Comparison of ENCODE assay signal across 17 mouse cellular contexts in the genomic region with DNA sequence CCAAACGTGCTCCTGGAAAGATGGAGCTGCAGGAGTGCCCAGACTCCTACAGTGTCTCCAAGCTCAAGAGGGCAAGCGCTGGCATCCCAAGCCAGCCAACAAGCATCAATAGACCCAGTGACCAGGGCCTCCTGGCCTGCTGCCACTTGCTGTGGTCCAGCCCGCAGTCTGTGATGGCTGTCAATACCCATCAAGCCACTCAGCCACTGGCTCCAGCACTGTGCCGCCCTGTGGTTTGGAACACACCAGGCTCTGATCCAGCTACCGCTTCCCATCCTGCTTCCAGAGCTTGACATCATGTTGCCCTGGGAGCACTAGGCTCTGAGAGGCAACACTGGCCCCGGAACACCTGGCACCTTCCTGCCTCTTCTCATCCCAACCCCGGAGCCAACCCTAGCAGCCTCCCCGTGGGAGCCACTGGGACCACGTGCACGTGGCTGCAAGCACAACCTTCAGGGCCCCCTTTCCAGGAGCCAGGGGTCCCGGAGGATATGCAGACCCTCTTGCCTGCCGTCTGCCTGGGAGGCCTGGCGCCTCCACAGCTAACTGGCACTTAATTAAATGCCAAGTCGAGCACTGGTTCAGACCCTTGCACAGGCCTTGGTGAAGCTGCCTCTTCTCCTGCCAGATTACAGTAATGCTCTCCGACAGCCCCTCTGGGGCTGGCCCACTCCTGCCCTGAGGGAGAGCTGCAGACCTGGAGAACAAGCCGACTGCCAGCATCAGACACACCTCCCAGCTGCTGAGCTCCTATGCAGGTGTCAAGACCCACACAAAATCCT. TPM values are rescaled to one million over a fixed set of nuclear protein-coding genes. Genes with fewer than 3 reads are reported as not detected.
DNase-seq lines count a peak whose midpoint lies in the region; ATAC-seq and TF ChIP-seq lines count a peak whose summit lies in the region.
"Had no signal": no experiment of that assay in that cellular context is flagged by ENCODE, and none has a peak within 500 bp of the region (broad histone marks: within the 10 kb centered on the region; RNA-seq: fewer than 3 reads in every experiment).

No protein-coding gene starts in this region.

- intact Hi-C loops in heart, adult 2 months (cut with DNase I), result loop anchor here (2.0 kb wide), 1 partner anchor 13 kb away; no protein-coding TSS in a partner anchor

- H3K9ac ChIP-seq in heart, adult 2 months (ENCODE audit: low read depth, low read length), result no peak overlapping the region
- H3K9ac ChIP-seq in neural tube, embryonic 13.5 days, result 0 out of 2 replicates have a peak overlapping the region, but pooled peaks have one; percentile 17
- no peak overlapping the region for H3K9ac ChIP-seq in neural tube, embryonic 15.5 days (replicated peaks)
- no peak overlapping the region for H3K9ac ChIP-seq in embryonic facial prominence, embryonic 14.5 days (ENCODE audit: low read depth, low read length)
- H3K9ac ChIP-seq in midbrain, embryonic 16.5 days (ENCODE audit: low read depth, low read length), result no peak overlapping the region
- H3K9ac ChIP-seq: embryonic facial prominence, embryonic 12.5 days had no signal

- peaks cover 16% of the 10 kb centered on the region for H3K4me1 ChIP-seq in heart, adult 2 months (ENCODE audit: control insufficient read depth, insufficient read depth, low read length)
- H3K4me1 ChIP-seq in neural tube, embryonic 13.5 days (replicated peaks), result peaks cover 47% of the 10 kb centered on the region
- H3K4me1 ChIP-seq in neural tube, embryonic 15.5 days, result peaks cover 26% of the 10 kb centered on the region
- H3K4me1 ChIP-seq in embryonic facial prominence, embryonic 14.5 days (ENCODE audit: control insufficient read depth, insufficient read depth, low read length), result peaks cover 19% of the 10 kb centered on the region
- H3K4me1 ChIP-seq in midbrain, embryonic 16.5 days (ENCODE audit: control insufficient read depth, insufficient read depth, low read length), result no peaks in the 10 kb centered on the region

- peaks cover 7% of the 10 kb centered on the region for H3K36me3 ChIP-seq in heart, adult 2 months (ENCODE audit: control insufficient read depth, insufficient read depth, low read length)
- no peaks in the 10 kb centered on the region for H3K36me3 ChIP-seq in neural tube, embryonic 13.5 days
- H3K36me3 ChIP-seq in neural tube, embryonic 15.5 days, result no peaks in the 10 kb centered on the region
- H3K36me3 ChIP-seq in embryonic facial prominence, embryonic 14.5 days (ENCODE audit: control insufficient read depth, insufficient read depth, low read length), result no peaks in the 10 kb centered on the region; the same call in 1 of the 2 replicates
- H3K36me3 ChIP-seq in midbrain, embryonic 16.5 days (ENCODE audit: control insufficient read depth, insufficient read depth, low read length), result no peaks in the 10 kb centered on the region
- H3K36me3 ChIP-seq: embryonic facial prominence, embryonic 12.5 days had no signal

- no peak overlapping the region for H3K4me3 ChIP-seq in heart, adult 2 months
- no peak overlapping the region for H3K4me3 ChIP-seq in neural tube, embryonic 13.5 days
- no peak overlapping the region for H3K4me3 ChIP-seq in neural tube, embryonic 15.5 days (replicated peaks)
- H3K4me3 ChIP-seq in embryonic facial prominence, embryonic 14.5 days (ENCODE audit: low read depth, low read length), result no peak overlapping the region
- no peak overlapping the region for H3K4me3 ChIP-seq in midbrain, embryonic 16.5 days (ENCODE audit: low read depth, low read length)
- H3K4me3 ChIP-seq: embryonic facial prominence, embryonic 12.5 days; heart, embryonic 10.5 days; myocyte had no signal

- H3K79me2 ChIP-seq in heart, adult 2 months (replicated peaks; ENCODE audit: control insufficient read depth, insufficient read depth, low read length), result no peaks in the 10 kb centered on the region; the same call in 1 of the 2 replicates

- DNase-seq in heart, adult 2 months, result no peak
- DNase-seq in heart, postnatal 4 days, result no peak
- DNase-seq in embryonic facial prominence, embryonic 14.5 days (ENCODE audit: low spot score), result no peak
- DNase-seq in left cerebral cortex, adult 18-20 months (ENCODE audit: low spot score in 2 of 2), result no peak
- DNase-seq: lung, postnatal 10 days; thymus, postnatal 36 days had no signal

- no peaks in the 10 kb centered on the region for H3K9me3 ChIP-seq in neural tube, embryonic 13.5 days
- H3K9me3 ChIP-seq in neural tube, embryonic 15.5 days (replicated peaks), result no peaks in the 10 kb centered on the region
- H3K9me3 ChIP-seq in embryonic facial prominence, embryonic 14.5 days (ENCODE audit: control insufficient read depth, low read length), result no peaks in the 10 kb centered on the region
- no peaks in the 10 kb centered on the region for H3K9me3 ChIP-seq in midbrain, embryonic 16.5 days (replicated peaks; ENCODE audit: control insufficient read depth, low read length, poor library complexity, severe bottlenecking)
- H3K9me3 ChIP-seq: embryonic facial prominence, embryonic 12.5 days; heart, embryonic 10.5 days had no signal

- TF ChIP-seq POLR2A in heart, adult 2 months (IDR thresholded peaks at IDR 0.05; ENCODE audit: insufficient read depth, low read depth, low read length), result no peak

- no peak for TF ChIP-seq EP300 in heart, adult 2 months (IDR thresholded peaks at IDR 0.05; ENCODE audit: insufficient read depth, low read depth, low read length)

- no peak for TF ChIP-seq CTCF in heart, adult 2 months (IDR thresholded peaks at IDR 0.05)

- peak overlapping the region; percentile 45 for H3K27ac ChIP-seq in heart, adult 2 months
- peak overlapping the region; percentile 52; the same call in 1 of the 2 replicates for H3K27ac ChIP-seq in neural tube, embryonic 13.5 days (replicated peaks)
- H3K27ac ChIP-seq in neural tube, embryonic 15.5 days (replicated peaks), result no peak overlapping the region
- 0 out of 2 replicates have a peak overlapping the region, but pooled peaks have one; percentile 33 for H3K27ac ChIP-seq in embryonic facial prominence, embryonic 14.5 days (replicated peaks; ENCODE audit: low read depth, low read length)
- H3K27ac ChIP-seq in midbrain, embryonic 16.5 days (ENCODE audit: low read length), result peak overlapping the region; percentile 42; the same call in 1 of the 2 replicates
- H3K27ac ChIP-seq: embryonic facial prominence, embryonic 12.5 days; heart, embryonic 10.5 days had no signal

- ATAC-seq in neural tube, embryonic 13.5 days (ENCODE audit: low read depth), result no peak
- ATAC-seq in neural tube, embryonic 15.5 days (ENCODE audit: low FRiP score), result no peak
- ATAC-seq in embryonic facial prominence, embryonic 14.5 days (ENCODE audit: low read depth), result 0 out of 2 replicates have a peak, but pooled peaks have one; percentile 9
- peak; percentile 49 for ATAC-seq in midbrain, embryonic 16.5 days
- ATAC-seq: intestine, postnatal 0 days had no signal

- 62% methylated on average over 16 of the region's 16 CpGs for WGBS in heart, adult 2 months
- WGBS in neural tube, embryonic 13.5 days, result 67% methylated on average over 16 of the region's 16 CpGs
- 58% methylated on average over 16 of the region's 16 CpGs for WGBS in neural tube, embryonic 15.5 days
- 74% methylated on average over 16 of the region's 16 CpGs for WGBS in embryonic facial prominence, embryonic 14.5 days
- WGBS in midbrain, embryonic 16.5 days, result 68% methylated on average over 16 of the region's 16 CpGs

- H3K4me2 ChIP-seq in neural tube, embryonic 13.5 days, result no peak overlapping the region
- H3K4me2 ChIP-seq in neural tube, embryonic 15.5 days, result no peak overlapping the region
- H3K4me2 ChIP-seq in embryonic facial prominence, embryonic 14.5 days (ENCODE audit: low read depth, low read length), result no peak overlapping the region
- no peak overlapping the region for H3K4me2 ChIP-seq in midbrain, embryonic 16.5 days (ENCODE audit: low read length)
- H3K4me2 ChIP-seq: embryonic facial prominence, embryonic 12.5 days had no signal

- H3K27me3 ChIP-seq in heart, adult 2 months (ENCODE audit: control insufficient read depth, insufficient read depth, low read length), result no peaks in the 10 kb centered on the region
- no peaks in the 10 kb centered on the region for H3K27me3 ChIP-seq in neural tube, embryonic 13.5 days
- H3K27me3 ChIP-seq in neural tube, embryonic 15.5 days (replicated peaks), result no peaks in the 10 kb centered on the region
- no peaks in the 10 kb centered on the region for H3K27me3 ChIP-seq in embryonic facial prominence, embryonic 14.5 days (replicated peaks; ENCODE audit: control insufficient read depth, insufficient read depth, low read length)
- no peaks in the 10 kb centered on the region for H3K27me3 ChIP-seq in midbrain, embryonic 16.5 days (ENCODE audit: control insufficient read depth, insufficient read depth, low read depth, low read length)
- H3K27me3 ChIP-seq: embryonic facial prominence, embryonic 12.5 days had no signal

RNA-seq across cellular contexts. Expression of a gene that starts 20.7 kb away (rescaled TPM):
- total RNA-seq in heart, adult 2 months (2021), result 10 to 100 TPM; 58.8 to 90.6 TPM
- polyA plus RNA-seq in heart, adult 2 months (2012; rRNA removed), result 79.9 and 102 TPM in 2 replicates
- 100 to 1,000 TPM; 191 to 208 TPM for total RNA-seq in heart, postnatal 4 days (2021)
- 13.5 and 17.8 TPM in 2 replicates for polyA plus RNA-seq in neural tube, embryonic 13.5 days (2015; fragmentation: Nextera tagmentation; extraction: Ambion mirVana)
- polyA plus RNA-seq in neural tube, embryonic 15.5 days (2015; fragmentation: Nextera tagmentation; extraction: Ambion mirVana), result 8.8 and 9.8 TPM in 2 replicates
- 45.5 and 46.9 TPM in 2 replicates for polyA plus RNA-seq in embryonic facial prominence, embryonic 14.5 days (2014; fragmentation: Nextera tagmentation; extraction: Ambion mirVana)
- 7.5 and 7.7 TPM in 2 replicates for polyA plus RNA-seq in midbrain, embryonic 16.5 days (2015; fragmentation: Nextera tagmentation; extraction: Ambion mirVana)
- 100 to 1,000 TPM; 103 to 123 TPM for total RNA-seq in left cerebral cortex, adult 18-20 months (2021)

RNA-seq across cellular contexts. Expression of a gene that starts 29.3 kb away (rescaled TPM):
- not detected for total RNA-seq in heart, adult 2 months (2021)
- polyA plus RNA-seq in heart, adult 2 months (2012; rRNA removed), result not detected in 2 replicates
- not detected for total RNA-seq in heart, postnatal 4 days (2021)
- polyA plus RNA-seq in neural tube, embryonic 13.5 days (2015; fragmentation: Nextera tagmentation; extraction: Ambion mirVana), result not detected in 2 replicates
- polyA plus RNA-seq in neural tube, embryonic 15.5 days (2015; fragmentation: Nextera tagmentation; extraction: Ambion mirVana), result not detected in 2 replicates
- polyA plus RNA-seq in embryonic facial prominence, embryonic 14.5 days (2014; fragmentation: Nextera tagmentation; extraction: Ambion mirVana), result not detected in 2 replicates
- polyA plus RNA-seq in midbrain, embryonic 16.5 days (2015; fragmentation: Nextera tagmentation; extraction: Ambion mirVana), result not detected in 2 replicates
- not detected for total RNA-seq in left cerebral cortex, adult 18-20 months (2021)
- total RNA-seq: ES-E14; layer of hippocampus, postnatal 36 days; liver, adult 2 months had no signal
- polyA plus RNA-seq: embryonic facial prominence, embryonic 12.5 days; heart, embryonic 10.5 days; intestine, postnatal 0 days; liver, adult 2 months; myocyte; stomach, embryonic 14.5 days had no signal

RNA-seq across cellular contexts. Expression of a gene that starts 42.5 kb away (rescaled TPM):
- under 1 TPM in 1 of 2 experiments, not detected in 1; 0.23 TPM for total RNA-seq in heart, adult 2 months (2021)
- 0.44 and 1.3 TPM in 2 replicates for polyA plus RNA-seq in heart, adult 2 months (2012; rRNA removed)
- under 1 TPM; 0.24 to 0.34 TPM for total RNA-seq in heart, postnatal 4 days (2021)
- polyA plus RNA-seq in neural tube, embryonic 13.5 days (2015; fragmentation: Nextera tagmentation; extraction: Ambion mirVana), result 2.2 and 4.1 TPM in 2 replicates
- 2.0 and 2.1 TPM in 2 replicates for polyA plus RNA-seq in neural tube, embryonic 15.5 days (2015; fragmentation: Nextera tagmentation; extraction: Ambion mirVana)
- polyA plus RNA-seq in embryonic facial prominence, embryonic 14.5 days (2014; fragmentation: Nextera tagmentation; extraction: Ambion mirVana), result 0.51 and 1.0 TPM in 2 replicates
- polyA plus RNA-seq in midbrain, embryonic 16.5 days (2015; fragmentation: Nextera tagmentation; extraction: Ambion mirVana), result 0.14 and 0.36 TPM in 2 replicates
- under 1 TPM; 0.63 to 0.70 TPM for total RNA-seq in left cerebral cortex, adult 18-20 months (2021)
- total RNA-seq: liver, adult 2 months had no signal
- polyA plus RNA-seq: heart, embryonic 10.5 days had no signal

Comparison
In these comparisons a context has a peak if more than half of its experiments do, and no peak if none do; other contexts are left out.
1. ATAC-seq: peak in embryonic facial prominence, embryonic 14.5 days (single experiment) and midbrain, embryonic 16.5 days (single experiment); none in neural tube, embryonic 13.5 days (single experiment) and neural tube, embryonic 15.5 days (single experiment).